Mouse (Mus musculus) heart, embryonic 12.5 days (tissue): ENCODE measurements around the gene Appl2. TPM values are rescaled to one million over a fixed set of nuclear protein-coding genes. Genes with fewer than 3 reads are reported as not detected.

Experiments
- ATAC-seq: fragments of 200-750 bp; cut with Nextera tagmentation; 2 replicates; pipeline ENCODE4 v1.8.0; 2017; ENCODE audit warnings: moderate TSS enrichment, moderate library complexity; ENCODE audit not compliant: insufficient number of reproducible peaks, low FRiP score
- H3K27ac ChIP-seq: fragments of 300-500 bp; sonication (generic); 2 replicates; pipeline ENCODE4 v1.5.1; 2016; ENCODE audit warnings: mild to moderate bottlenecking, moderate library complexity; ENCODE audit not compliant: poor library complexity, severe bottlenecking
- H3K27me3 ChIP-seq: fragments of 300-500 bp; sonication (generic); replicated peaks from 2 replicates; pipeline ENCODE4 v1.6.1; 2016; ENCODE audit warnings: mild to moderate bottlenecking, moderate library complexity
- H3K36me3 ChIP-seq: fragments of 300-500 bp; sonication (generic); 2 replicates; pipeline ENCODE4 v1.6.1; 2016; ENCODE audit warnings: mild to moderate bottlenecking, moderate library complexity
- H3K4me1 ChIP-seq: fragments of 300-500 bp; sonication (generic); replicated peaks from 2 replicates; pipeline ENCODE4 v1.6.1; 2016; ENCODE audit warnings: mild to moderate bottlenecking
- H3K4me2 ChIP-seq: fragments of 300-500 bp; sonication (generic); 2 replicates; pipeline ENCODE4 v1.6.1; 2016; ENCODE audit warnings: mild to moderate bottlenecking, moderate library complexity
- H3K4me3 ChIP-seq: fragments of 300-500 bp; sonication (generic); 2 replicates; pipeline ENCODE4 v1.5.1; 2016; ENCODE audit warnings: mild to moderate bottlenecking
- H3K9ac ChIP-seq: fragments of 300-500 bp; sonication (generic); 2 replicates; pipeline ENCODE4 v1.6.1; 2016; ENCODE audit warnings: mild to moderate bottlenecking, moderate library complexity
- H3K9me3 ChIP-seq: fragments of 300-500 bp; sonication (generic); replicated peaks from 2 replicates; pipeline ENCODE4 v1.6.1; 2016; ENCODE audit warnings: mild to moderate bottlenecking, moderate library complexity
- WGBS: fragments of 180-500 bp; shearing (Covaris S2); methylation state at CpG from one replicate; pipeline ENCODE4 v1.1.7; 2016; 5-methylcytosine and 5-hydroxymethylcytosine counted together
- polyA plus RNA-seq: library from polyadenylated mRNA; unstranded; fragments of >200 nt; fragmentation: Nextera tagmentation; extraction: Ambion mirVana; gene quantifications from 2 replicates; pipeline ENCODE4 v1.2.1, GENCODE M21; 2016

Appl2 gene
- polyA plus RNA-seq, 1 experiment from 2014 or later, result 29.8 TPM

- H3K36me3 ChIP-seq, result peaks cover 65% of the 10 kb centered on the region
- H3K9ac ChIP-seq, result no peak overlapping the region
- no peak for ATAC-seq
- no peak overlapping the region for H3K27ac ChIP-seq
- peaks cover 10% of the 10 kb centered on the region for H3K4me1 ChIP-seq
- no peaks in the 10 kb centered on the region for H3K9me3 ChIP-seq
- no peaks in the 10 kb centered on the region for H3K27me3 ChIP-seq
- no peak overlapping the region for H3K4me2 ChIP-seq
- H3K4me3 ChIP-seq, result no peak overlapping the region
- 92% methylated on average over 5 of the region's 5 CpGs for WGBS
Measured at GRCm38 (mm10) chr10:83611863-83612262, 36.7 kb downstream of the Appl2 start.

- Histone ChIP-seq H3K27me3 (no peaks in the 10 kb centered on the region), H3K4me1 (peaks cover 10% of the 10 kb centered on the region), H3K4me2 (no peak overlapping the region), H3K36me3 (peaks cover 75% of the 10 kb centered on the region), H3K4me3 (no peak overlapping the region), H3K9ac (no peak overlapping the region), H3K27ac (no peak overlapping the region), H3K9me3 (no peaks in the 10 kb centered on the region)
- ATAC-seq, result no peak
- WGBS, result 94% methylated on average over 7 of the region's 7 CpGs
Measured at GRCm38 (mm10) chr10:83610518-83610917, 38.0 kb downstream of the Appl2 start.

- H3K4me2 ChIP-seq, result no peak overlapping the region
- no peak overlapping the region for H3K27ac ChIP-seq
- H3K9me3 ChIP-seq, result no peaks in the 10 kb centered on the region
- no peaks in the 10 kb centered on the region for H3K27me3 ChIP-seq
- ATAC-seq, result no peak
- WGBS, result 83% methylated on average over 8 of the region's 8 CpGs
- H3K9ac ChIP-seq, result no peak overlapping the region
- peaks cover 84% of the 10 kb centered on the region for H3K36me3 ChIP-seq
- H3K4me3 ChIP-seq, result no peak overlapping the region
- H3K4me1 ChIP-seq, result no peaks in the 10 kb centered on the region
Measured at GRCm38 (mm10) chr10:83608596-83608995, 39.9 kb downstream of the Appl2 start.

GRCm38 (mm10) chr10:83607111-83607510 is 41.4 kb downstream of the Appl2 start:
- H3K27me3 ChIP-seq, result no peaks in the 10 kb centered on the region
- no peak overlapping the region for H3K4me2 ChIP-seq
- no peak overlapping the region for H3K4me3 ChIP-seq
- H3K9me3 ChIP-seq, result no peaks in the 10 kb centered on the region
- no peaks in the 10 kb centered on the region for H3K4me1 ChIP-seq
- no peak overlapping the region for H3K9ac ChIP-seq
- H3K36me3 ChIP-seq, result peaks cover 76% of the 10 kb centered on the region
- ATAC-seq, result no peak
- no peak overlapping the region for H3K27ac ChIP-seq
- WGBS, result 90% methylated on average over 3 of the region's 3 CpGs

GRCm38 (mm10) chr10:83605637-83606183 is 42.8 kb downstream of the Appl2 start:
- 77% methylated on average over 8 of the region's 8 CpGs for WGBS
- Histone ChIP-seq H3K4me2 (no peak overlapping the region), H3K9me3 (no peaks in the 10 kb centered on the region), H3K4me3 (no peak overlapping the region), H3K9ac (no peak overlapping the region), H3K27me3 (no peaks in the 10 kb centered on the region), H3K27ac (no peak overlapping the region), H3K36me3 (peaks cover 71% of the 10 kb centered on the region), H3K4me1 (no peaks in the 10 kb centered on the region)
- no peak for ATAC-seq

- H3K4me2 ChIP-seq, result no peak overlapping the region
- H3K9me3 ChIP-seq, result no peaks in the 10 kb centered on the region
- H3K9ac ChIP-seq, result no peak overlapping the region
- WGBS, result 91% methylated on average over 10 of the region's 10 CpGs
- no peaks in the 10 kb centered on the region for H3K27me3 ChIP-seq
- H3K27ac ChIP-seq, result no peak overlapping the region
- ATAC-seq, result no peak
- H3K36me3 ChIP-seq, result peaks cover 71% of the 10 kb centered on the region
- H3K4me1 ChIP-seq, result no peaks in the 10 kb centered on the region
- H3K4me3 ChIP-seq, result no peak overlapping the region
Measured at GRCm38 (mm10) chr10:83603956-83604564, 44.5 kb downstream of the Appl2 start.

- Histone ChIP-seq H3K27ac (no peak overlapping the region), H3K4me1 (no peaks in the 10 kb centered on the region), H3K36me3 (peaks cover 57% of the 10 kb centered on the region), H3K9ac (no peak overlapping the region), H3K4me3 (no peak overlapping the region), H3K27me3 (no peaks in the 10 kb centered on the region), H3K4me2 (no peak overlapping the region), H3K9me3 (no peaks in the 10 kb centered on the region)
- 87% methylated on average over 11 of the region's 11 CpGs for WGBS
- no peak for ATAC-seq
Measured at GRCm38 (mm10) chr10:83600650-83601049, 47.9 kb downstream of the Appl2 start.

GRCm38 (mm10) chr10:83594526-83594925 is 54.0 kb downstream of the Appl2 start:
- Histone ChIP-seq H3K27me3 (no peaks in the 10 kb centered on the region), H3K9ac (no peak overlapping the region), H3K36me3 (peaks cover 69% of the 10 kb centered on the region), H3K4me2 (no peak overlapping the region), H3K27ac (no peak overlapping the region), H3K4me3 (no peak overlapping the region), H3K9me3 (no peaks in the 10 kb centered on the region), H3K4me1 (no peaks in the 10 kb centered on the region)
- ATAC-seq, result no peak
- WGBS, result 89% methylated on average over 5 of the region's 5 CpGs

- Histone ChIP-seq H3K9me3 (no peaks in the 10 kb centered on the region), H3K4me3 (no peak overlapping the region), H3K4me1 (no peaks in the 10 kb centered on the region), H3K27ac (no peak overlapping the region), H3K9ac (no peak overlapping the region), H3K27me3 (no peaks in the 10 kb centered on the region), H3K36me3 (peaks cover 71% of the 10 kb centered on the region), H3K4me2 (no peak overlapping the region)
- ATAC-seq, result no peak
- WGBS, result 91% methylated on average over 7 of the region's 7 CpGs
Measured at GRCm38 (mm10) chr10:83592616-83593015, 55.9 kb downstream of the Appl2 start.

GRCm38 (mm10) chr10:83590801-83591200 is 57.7 kb downstream of the Appl2 start:
- H3K4me3 ChIP-seq, result no peak overlapping the region
- no peaks in the 10 kb centered on the region for H3K9me3 ChIP-seq
- no peak overlapping the region for H3K27ac ChIP-seq
- WGBS, result 91% methylated on average over 6 of the region's 6 CpGs
- no peak for ATAC-seq
- no peaks in the 10 kb centered on the region for H3K4me1 ChIP-seq
- H3K9ac ChIP-seq, result no peak overlapping the region
- H3K27me3 ChIP-seq, result no peaks in the 10 kb centered on the region
- H3K4me2 ChIP-seq, result no peak overlapping the region
- H3K36me3 ChIP-seq, result peaks cover 83% of the 10 kb centered on the region

- H3K36me3 ChIP-seq, result peaks cover 83% of the 10 kb centered on the region
- H3K4me3 ChIP-seq, result no peak overlapping the region
- H3K9me3 ChIP-seq, result no peaks in the 10 kb centered on the region
- H3K9ac ChIP-seq, result no peak overlapping the region
- no peak overlapping the region for H3K4me2 ChIP-seq
- H3K4me1 ChIP-seq, result peaks cover 18% of the 10 kb centered on the region
- no peaks in the 10 kb centered on the region for H3K27me3 ChIP-seq
- 94% methylated on average over 7 of the region's 7 CpGs for WGBS
- ATAC-seq, result no peak
- H3K27ac ChIP-seq, result no peak overlapping the region
Measured at GRCm38 (mm10) chr10:83565449-83566441, 82.8 kb downstream of the Appl2 start.
